8 mouse cellular contexts compared by ENCODE assay signal in genomic region chrX:7318551-7319025, GRCm38 (mm10). TPM values are rescaled to one million over a fixed set of nuclear protein-coding genes. Genes with fewer than 3 reads are reported as not detected.
A peak's percentile ranks its signal among the peaks of the same experiment; 100 is the strongest.
DNase-seq lines count a peak whose midpoint lies in the region; ATAC-seq and TF ChIP-seq lines count a peak whose summit lies in the region.

No protein-coding gene starts in this region.

- H3K27ac ChIP-seq in neural tube, embryonic 11.5 days (ENCODE audit: low read depth, low read length) = peak overlapping the region; percentile 60; the same call in 1 of the 2 replicates
- H3K27ac ChIP-seq in bone marrow, adult 2 months (ENCODE audit: control insufficient read depth, insufficient read depth, low read depth, low read length, poor library complexity) = peak overlapping the region; percentile 73
- H3K27ac ChIP-seq in heart, embryonic 15.5 days = peak overlapping the region; percentile 94
- H3K27ac ChIP-seq in limb, embryonic 11.5 days (replicated peaks; ENCODE audit: low read depth, low read length) = peak overlapping the region; percentile 76; the same call in 1 of the 2 replicates
- H3K27ac ChIP-seq in midbrain, embryonic 15.5 days = peak overlapping the region; percentile 96

- no peaks in the 10 kb centered on the region for H3K4me1 ChIP-seq in neural tube, embryonic 11.5 days (ENCODE audit: control insufficient read depth, insufficient read depth, low read length)
- no peaks in the 10 kb centered on the region for H3K4me1 ChIP-seq in bone marrow, adult 2 months (ENCODE audit: control insufficient read depth, insufficient read depth, low read length)
- 0 out of 2 replicates have a peak, but pooled peaks cover 6% of the 10 kb centered on the region for H3K4me1 ChIP-seq in heart, embryonic 15.5 days (replicated peaks)
- no peaks in the 10 kb centered on the region for H3K4me1 ChIP-seq in limb, embryonic 11.5 days (ENCODE audit: control insufficient read depth, insufficient read depth, low read length)
- H3K4me1 ChIP-seq in midbrain, embryonic 15.5 days = peaks cover 7% of the 10 kb centered on the region; the same call in 1 of the 2 replicates

- H3K9ac ChIP-seq in neural tube, embryonic 11.5 days (ENCODE audit: low read length) = peak overlapping the region; percentile 60
- H3K9ac ChIP-seq in heart, embryonic 15.5 days = peak overlapping the region; percentile 78
- peak overlapping the region; percentile 76 for H3K9ac ChIP-seq in limb, embryonic 11.5 days (ENCODE audit: low read length)
- H3K9ac ChIP-seq in midbrain, embryonic 15.5 days = peak overlapping the region; percentile 68

- DNase-seq in neural tube, embryonic 11.5 days (ENCODE audit: low spot score) = peak; percentile 41
- DNase-seq in neural tube, embryonic 10.5 days (ENCODE audit: extremely low spot score, low spot score) = no peak
- DNase-seq in limb, embryonic 11.5 days (ENCODE audit: low spot score) = peak; percentile 54
- DNase-seq in right cerebral cortex, postnatal 14 days = no peak
- no peak for DNase-seq in urinary bladder, postnatal 10 days (ENCODE audit: low spot score)

- H3K27me3 ChIP-seq in neural tube, embryonic 11.5 days (ENCODE audit: control insufficient read depth, insufficient read depth, low read length) = no peaks in the 10 kb centered on the region
- no peaks in the 10 kb centered on the region for H3K27me3 ChIP-seq in heart, embryonic 15.5 days
- no peaks in the 10 kb centered on the region for H3K27me3 ChIP-seq in limb, embryonic 11.5 days (ENCODE audit: control insufficient read depth, insufficient read depth, low read length)
- no peaks in the 10 kb centered on the region for H3K27me3 ChIP-seq in midbrain, embryonic 15.5 days (replicated peaks)

- no peak for TF ChIP-seq CTCF in bone marrow, adult 2 months (IDR thresholded peaks at IDR 0.05; ENCODE audit: control insufficient read depth, insufficient read depth, low read length)

- peak overlapping the region; percentile 46 for H3K4me2 ChIP-seq in neural tube, embryonic 11.5 days (ENCODE audit: low read depth)
- H3K4me2 ChIP-seq in heart, embryonic 15.5 days = peak overlapping the region; percentile 57
- peak overlapping the region; percentile 40 for H3K4me2 ChIP-seq in limb, embryonic 11.5 days (ENCODE audit: low read depth, severe bottlenecking)
- H3K4me2 ChIP-seq in midbrain, embryonic 15.5 days = peak overlapping the region; percentile 50

- WGBS in neural tube, embryonic 11.5 days = 20% methylated on average over 25 of the region's 37 CpGs
- WGBS in bone marrow, adult 2 months = 16% methylated on average over 35 of the region's 37 CpGs
- WGBS in heart, embryonic 15.5 days = 16% methylated on average over 31 of the region's 37 CpGs
- WGBS in limb, embryonic 11.5 days = 21% methylated on average over 33 of the region's 37 CpGs
- WGBS in midbrain, embryonic 15.5 days = 10% methylated on average over 31 of the region's 37 CpGs

- ATAC-seq in neural tube, embryonic 11.5 days (ENCODE audit: insufficient read depth, low FRiP score, low TSS enrichment) = peak; percentile 72
- peak; percentile 43 for ATAC-seq in heart, embryonic 15.5 days (replicated peaks; ENCODE audit: insufficient number of reproducible peaks, insufficient read depth, low FRiP score, low read depth)
- peak; percentile 61 for ATAC-seq in limb, embryonic 11.5 days (ENCODE audit: insufficient number of reproducible peaks, low FRiP score, low TSS enrichment, low read depth)
- ATAC-seq in midbrain, embryonic 15.5 days (replicated peaks) = peak; percentile 87

- no peaks in the 10 kb centered on the region for H3K36me3 ChIP-seq in neural tube, embryonic 11.5 days (ENCODE audit: control insufficient read depth, insufficient read depth, low read length)
- H3K36me3 ChIP-seq in heart, embryonic 15.5 days = no peaks in the 10 kb centered on the region
- no peaks in the 10 kb centered on the region for H3K36me3 ChIP-seq in limb, embryonic 11.5 days (ENCODE audit: control insufficient read depth, insufficient read depth, low read length)
- no peaks in the 10 kb centered on the region for H3K36me3 ChIP-seq in midbrain, embryonic 15.5 days (replicated peaks)

- no peak for TF ChIP-seq POLR2A in bone marrow, adult 2 months (IDR thresholded peaks at IDR 0.05; ENCODE audit: borderline replicate concordance, control insufficient read depth, low read depth, low read length)

- H3K9me3 ChIP-seq in neural tube, embryonic 11.5 days (ENCODE audit: control insufficient read depth, low read length) = no peaks in the 10 kb centered on the region
- no peaks in the 10 kb centered on the region for H3K9me3 ChIP-seq in heart, embryonic 15.5 days (replicated peaks)
- no peaks in the 10 kb centered on the region for H3K9me3 ChIP-seq in limb, embryonic 11.5 days (ENCODE audit: control insufficient read depth, low read length)
- no peaks in the 10 kb centered on the region for H3K9me3 ChIP-seq in midbrain, embryonic 15.5 days

- peak overlapping the region; percentile 51 for H3K4me3 ChIP-seq in neural tube, embryonic 11.5 days (ENCODE audit: low read depth, low read length)
- H3K4me3 ChIP-seq in bone marrow, adult 2 months (replicated peaks; ENCODE audit: control insufficient read depth, low read depth, low read length) = peak overlapping the region; percentile 66
- peak overlapping the region; percentile 67 for H3K4me3 ChIP-seq in heart, embryonic 15.5 days
- peak overlapping the region; percentile 58 for H3K4me3 ChIP-seq in limb, embryonic 11.5 days (ENCODE audit: low read depth, low read length)
- peak overlapping the region; percentile 60 for H3K4me3 ChIP-seq in midbrain, embryonic 15.5 days

RNA-seq across cellular contexts. Expression of gene Clcn5, which starts 0.6 kb away (rescaled TPM):
- 24.3 and 24.5 TPM in 2 replicates for polyA plus RNA-seq in neural tube, embryonic 11.5 days (2014; fragmentation: Nextera tagmentation; extraction: Ambion mirVana)
- 1.5 and 3.4 TPM in 2 replicates for polyA plus RNA-seq in bone marrow, adult 2 months (2011; ENCODE audit: insufficient read depth, insufficient read length, low replicate concordance, missing spikeins)
- 11.4 and 13.7 TPM in 2 replicates for polyA plus RNA-seq in heart, embryonic 15.5 days (2015; fragmentation: Nextera tagmentation; extraction: Ambion mirVana)
- 23.2 and 26.6 TPM in 2 replicates for polyA plus RNA-seq in limb, embryonic 11.5 days (2014; fragmentation: Nextera tagmentation; extraction: Ambion mirVana)
- polyA plus RNA-seq in midbrain, embryonic 15.5 days (2015; fragmentation: Nextera tagmentation; extraction: Ambion mirVana) = 7.8 and 7.9 TPM in 2 replicates

RNA-seq across cellular contexts. Expression of gene Usp27x, which starts 57.0 kb away (rescaled TPM):
- 0.59 and 0.69 TPM in 2 replicates for polyA plus RNA-seq in neural tube, embryonic 11.5 days (2014; fragmentation: Nextera tagmentation; extraction: Ambion mirVana)
- polyA plus RNA-seq in bone marrow, adult 2 months (2011; ENCODE audit: insufficient read depth, insufficient read length, low replicate concordance, missing spikeins) = 1.0 TPM in 1 of 2 replicates, not detected in the other
- polyA plus RNA-seq in heart, embryonic 15.5 days (2015; fragmentation: Nextera tagmentation; extraction: Ambion mirVana) = 0.30 and 0.55 TPM in 2 replicates
- 0.48 and 0.54 TPM in 2 replicates for polyA plus RNA-seq in limb, embryonic 11.5 days (2014; fragmentation: Nextera tagmentation; extraction: Ambion mirVana)
- polyA plus RNA-seq in midbrain, embryonic 15.5 days (2015; fragmentation: Nextera tagmentation; extraction: Ambion mirVana) = 2.8 and 3.7 TPM in 2 replicates

Comparison
In these comparisons a context has a peak if more than half of its experiments do, and no peak if none do; other contexts are left out.
1. DNase-seq: peak in neural tube, embryonic 11.5 days (single experiment) and limb, embryonic 11.5 days (single experiment); none in neural tube, embryonic 10.5 days (single experiment), right cerebral cortex, postnatal 14 days (single experiment) and urinary bladder, postnatal 10 days (single experiment).
2. Peak in every context shown above with its lines, with median percentiles within 50 percentile points of each other: ATAC-seq, H3K27ac ChIP-seq, H3K4me2 ChIP-seq, H3K4me3 ChIP-seq and H3K9ac ChIP-seq.